Mouse (Mus musculus): ENCODE data around the gene Gm9945. TPM values are rescaled to one million over a fixed set of nuclear protein-coding genes. Genes with fewer than 3 reads are reported as not detected.
A peak's percentile ranks its signal among the peaks of the same experiment; 100 is the strongest.

Gm9945 gene
- polyA plus RNA-seq, 1 experiment from 2014 or later, result not detected

- no peak overlapping the region for H3K4me3 ChIP-seq (ENCODE audit: low read length)
- H3K27me3 ChIP-seq (ENCODE audit: control insufficient read depth, insufficient read depth, low read length), result no peaks in the 10 kb centered on the region
- H3K9ac ChIP-seq (ENCODE audit: low read depth, low read length), result no peak overlapping the region
- no peaks in the 10 kb centered on the region for H3K9me3 ChIP-seq (ENCODE audit: control insufficient read depth, low read length)
- no peak overlapping the region for H3K4me2 ChIP-seq (replicated peaks; ENCODE audit: low read depth, low read length)
- 0 out of 2 replicates have a peak overlapping the region, but pooled peaks have one; percentile 51 for H3K27ac ChIP-seq (ENCODE audit: low read depth, low read length)
- ATAC-seq (ENCODE audit: low FRiP score, low TSS enrichment), result no peak
- H3K36me3 ChIP-seq (ENCODE audit: control insufficient read depth, insufficient read depth, low read length), result no peaks in the 10 kb centered on the region
- peaks cover 8% of the 10 kb centered on the region; the same call in 1 of the 2 replicates for H3K4me1 ChIP-seq (ENCODE audit: control insufficient read depth, insufficient read depth, low read length)
- WGBS, result 32% methylated on average over 6 of the region's 6 CpGs
Measured at GRCm38 (mm10) chr11:53495417-53495816, 15.5 kb downstream of the Gm9945 start.

- no peaks in the 10 kb centered on the region for H3K27me3 ChIP-seq (ENCODE audit: control insufficient read depth, insufficient read depth, low read length)
- no peaks in the 10 kb centered on the region for H3K36me3 ChIP-seq (ENCODE audit: control insufficient read depth, insufficient read depth, low read length)
- H3K4me2 ChIP-seq (replicated peaks; ENCODE audit: low read depth, low read length), result no peak overlapping the region
- H3K27ac ChIP-seq (ENCODE audit: low read depth, low read length), result no peak overlapping the region
- WGBS, result 77% methylated on average over 6 of the region's 6 CpGs
- no peak overlapping the region for H3K9ac ChIP-seq (ENCODE audit: low read depth, low read length)
- peaks cover 6% of the 10 kb centered on the region; the same call in 1 of the 2 replicates for H3K4me1 ChIP-seq (ENCODE audit: control insufficient read depth, insufficient read depth, low read length)
- no peak for ATAC-seq (ENCODE audit: low FRiP score, low TSS enrichment)
- H3K9me3 ChIP-seq (ENCODE audit: control insufficient read depth, low read length), result no peaks in the 10 kb centered on the region
- H3K4me3 ChIP-seq (ENCODE audit: low read length), result no peak overlapping the region
Measured at GRCm38 (mm10) chr11:53496946-53497345, 17.0 kb downstream of the Gm9945 start.

GRCm38 (mm10) chr11:53500569-53500968 lies 20.6 kb downstream of the Gm9945 start:
- ATAC-seq (ENCODE audit: low FRiP score, low TSS enrichment), result no peak
- no peak overlapping the region for H3K27ac ChIP-seq (ENCODE audit: low read depth, low read length)
- H3K9me3 ChIP-seq (ENCODE audit: control insufficient read depth, low read length), result no peaks in the 10 kb centered on the region
- H3K4me2 ChIP-seq (replicated peaks; ENCODE audit: low read depth, low read length), result peak overlapping the region; percentile 23; the same call in 1 of the 2 replicates
- no peaks in the 10 kb centered on the region for H3K27me3 ChIP-seq (ENCODE audit: control insufficient read depth, insufficient read depth, low read length)
- no peak overlapping the region for H3K4me3 ChIP-seq (ENCODE audit: low read length)
- no peaks in the 10 kb centered on the region for H3K36me3 ChIP-seq (ENCODE audit: control insufficient read depth, insufficient read depth, low read length)
- WGBS, result 10% methylated on average over 11 of the region's 11 CpGs
- no peak overlapping the region for H3K9ac ChIP-seq (ENCODE audit: low read depth, low read length)
- H3K4me1 ChIP-seq (ENCODE audit: control insufficient read depth, insufficient read depth, low read length), result no peaks in the 10 kb centered on the region

GRCm38 (mm10) chr11:53502039-53502765 lies 22.2 kb downstream of the Gm9945 start:
- no peaks in the 10 kb centered on the region for H3K36me3 ChIP-seq (ENCODE audit: control insufficient read depth, insufficient read depth, low read length)
- WGBS, result 75% methylated on average over 8 of the region's 8 CpGs
- H3K4me1 ChIP-seq (ENCODE audit: control insufficient read depth, insufficient read depth, low read length), result no peaks in the 10 kb centered on the region
- no peak overlapping the region for H3K4me3 ChIP-seq (ENCODE audit: low read length)
- H3K27me3 ChIP-seq (ENCODE audit: control insufficient read depth, insufficient read depth, low read length), result no peaks in the 10 kb centered on the region
- no peak for ATAC-seq (ENCODE audit: low FRiP score, low TSS enrichment)
- H3K27ac ChIP-seq (ENCODE audit: low read depth, low read length), result no peak overlapping the region
- H3K9me3 ChIP-seq (ENCODE audit: control insufficient read depth, low read length), result no peaks in the 10 kb centered on the region
- no peak overlapping the region for H3K9ac ChIP-seq (ENCODE audit: low read depth, low read length)
- no peak overlapping the region for H3K4me2 ChIP-seq (replicated peaks; ENCODE audit: low read depth, low read length)

- no peak overlapping the region for H3K9ac ChIP-seq (ENCODE audit: low read depth, low read length)
- 89% methylated on average over 5 of the region's 5 CpGs for WGBS
- no peak for ATAC-seq (ENCODE audit: low FRiP score, low TSS enrichment)
Measured at GRCm38 (mm10) chr11:53503738-53504137, 23.8 kb downstream of the Gm9945 start.

GRCm38 (mm10) chr11:53504376-53504775 lies 24.4 kb downstream of the Gm9945 start:
- no peaks in the 10 kb centered on the region for H3K36me3 ChIP-seq (ENCODE audit: control insufficient read depth, insufficient read depth, low read length)
- no peak overlapping the region for H3K4me2 ChIP-seq (replicated peaks; ENCODE audit: low read depth, low read length)
- H3K9ac ChIP-seq (ENCODE audit: low read depth, low read length), result no peak overlapping the region
- ATAC-seq (ENCODE audit: low FRiP score, low TSS enrichment), result no peak
- H3K4me3 ChIP-seq (ENCODE audit: low read length), result no peak overlapping the region
- H3K27me3 ChIP-seq (ENCODE audit: control insufficient read depth, insufficient read depth, low read length), result no peaks in the 10 kb centered on the region
- no peaks in the 10 kb centered on the region for H3K9me3 ChIP-seq (ENCODE audit: control insufficient read depth, low read length)
- 87% methylated on average over 8 of the region's 8 CpGs for whole genome bisulfite sequencing
- no peak overlapping the region for H3K27ac ChIP-seq (ENCODE audit: low read depth, low read length)
- no peaks in the 10 kb centered on the region for H3K4me1 ChIP-seq (ENCODE audit: control insufficient read depth, insufficient read depth, low read length)

More at GRCm38 (mm10) chr11:53503738-53504137, 23.8 kb downstream of the Gm9945 start:
- H3K4me2 ChIP-seq (replicated peaks; ENCODE audit: low read depth, low read length), result no peak overlapping the region
- no peaks in the 10 kb centered on the region for H3K9me3 ChIP-seq (ENCODE audit: control insufficient read depth, low read length)
- H3K27me3 ChIP-seq (ENCODE audit: control insufficient read depth, insufficient read depth, low read length), result no peaks in the 10 kb centered on the region
- no peak overlapping the region for H3K27ac ChIP-seq (ENCODE audit: low read depth, low read length)
- no peak overlapping the region for H3K4me3 ChIP-seq (ENCODE audit: low read length)
- H3K36me3 ChIP-seq (ENCODE audit: control insufficient read depth, insufficient read depth, low read length), result no peaks in the 10 kb centered on the region
- H3K4me1 ChIP-seq (ENCODE audit: control insufficient read depth, insufficient read depth, low read length), result no peaks in the 10 kb centered on the region

- ATAC-seq (ENCODE audit: low FRiP score, low TSS enrichment), result no peak
- Histone ChIP-seq H3K9ac (ENCODE audit: low read depth, low read length) (no peak overlapping the region), H3K27ac (ENCODE audit: low read depth, low read length) (no peak overlapping the region), H3K27me3 (ENCODE audit: control insufficient read depth, insufficient read depth, low read length) (no peaks in the 10 kb centered on the region), H3K36me3 (ENCODE audit: control insufficient read depth, insufficient read depth, low read length) (no peaks in the 10 kb centered on the region), H3K4me1 (ENCODE audit: control insufficient read depth, insufficient read depth, low read length) (no peaks in the 10 kb centered on the region), H3K4me2 (replicated peaks; ENCODE audit: low read depth, low read length) (no peak overlapping the region), H3K4me3 (ENCODE audit: low read length) (no peak overlapping the region), H3K9me3 (ENCODE audit: control insufficient read depth, low read length) (no peaks in the 10 kb centered on the region)
- WGBS, result 75% methylated on average over 5 of the region's 5 CpGs
Measured at GRCm38 (mm10) chr11:53505026-53505663, 25.2 kb downstream of the Gm9945 start.

GRCm38 (mm10) chr11:53507098-53507805 lies 27.3 kb downstream of the Gm9945 start:
- 89% methylated on average over 9 of the region's 9 CpGs for WGBS
- H3K4me3 ChIP-seq (ENCODE audit: low read length), result no peak overlapping the region
- H3K4me1 ChIP-seq (ENCODE audit: control insufficient read depth, insufficient read depth, low read length), result no peaks in the 10 kb centered on the region
- no peaks in the 10 kb centered on the region for H3K9me3 ChIP-seq (ENCODE audit: control insufficient read depth, low read length)
- no peak overlapping the region for H3K27ac ChIP-seq (ENCODE audit: low read depth, low read length)
- H3K9ac ChIP-seq (ENCODE audit: low read depth, low read length), result no peak overlapping the region
- no peak overlapping the region for H3K4me2 ChIP-seq (replicated peaks; ENCODE audit: low read depth, low read length)
- no peaks in the 10 kb centered on the region for H3K27me3 ChIP-seq (ENCODE audit: control insufficient read depth, insufficient read depth, low read length)
- ATAC-seq (ENCODE audit: low FRiP score, low TSS enrichment), result no peak
- no peaks in the 10 kb centered on the region for H3K36me3 ChIP-seq (ENCODE audit: control insufficient read depth, insufficient read depth, low read length)

GRCm38 (mm10) chr11:53508152-53508551 lies 28.2 kb downstream of the Gm9945 start:
- Histone ChIP-seq H3K4me3 (ENCODE audit: low read length) (no peak overlapping the region), H3K9me3 (ENCODE audit: control insufficient read depth, low read length) (no peaks in the 10 kb centered on the region), H3K4me1 (ENCODE audit: control insufficient read depth, insufficient read depth, low read length) (no peaks in the 10 kb centered on the region), H3K4me2 (replicated peaks; ENCODE audit: low read depth, low read length) (no peak overlapping the region), H3K27ac (ENCODE audit: low read depth, low read length) (no peak overlapping the region), H3K27me3 (ENCODE audit: control insufficient read depth, insufficient read depth, low read length) (no peaks in the 10 kb centered on the region), H3K9ac (ENCODE audit: low read depth, low read length) (no peak overlapping the region), H3K36me3 (ENCODE audit: control insufficient read depth, insufficient read depth, low read length) (no peaks in the 10 kb centered on the region)
- ATAC-seq (ENCODE audit: low FRiP score, low TSS enrichment), result no peak
- 70% methylated on average over 7 of the region's 7 CpGs for WGBS

Data from kidney, embryonic 14.5 days (tissue).